Mouse (Mus musculus) lung, postnatal 0 days (tissue): ENCODE results near the gene Lonp2. TPM values are rescaled to one million over a fixed set of nuclear protein-coding genes. Genes with fewer than 3 reads are reported as not detected.

Source experiments
- ATAC-seq: fragments of 200-750 bp; cut with Nextera tagmentation; 2 replicates; pipeline ENCODE4 v1.8.0; 2017; ENCODE audit warnings: moderate library complexity
- DNase-seq: peaks from one replicate; pipeline ENCODE4 v3.0.0-alpha.2; 2016; ENCODE audit warnings: low spot score
- H3K27ac ChIP-seq: fragments of 300-500 bp; sonication (generic); 2 replicates; pipeline ENCODE4 v1.5.1; 2014; ENCODE audit warnings: antibody characterized with exemption, mild to moderate bottlenecking, low read length, mixed read lengths
- H3K27me3 ChIP-seq: fragments of 300-500 bp; sonication (generic); replicated peaks from 2 replicates; pipeline ENCODE4 v1.6.1; 2014; ENCODE audit warnings: low read length, mixed read lengths; ENCODE audit not compliant: insufficient read depth
- H3K36me3 ChIP-seq: fragments of 300-500 bp; sonication (generic); 2 replicates; pipeline ENCODE4 v1.6.1; 2014; ENCODE audit warnings: low read length, mixed read lengths; ENCODE audit not compliant: insufficient read depth
- H3K4me1 ChIP-seq: fragments of 300-500 bp; sonication (generic); 2 replicates; pipeline ENCODE4 v1.6.1; 2014; ENCODE audit warnings: antibody characterized with exemption, low read depth, low read length, mixed read lengths; ENCODE audit not compliant: insufficient read depth
- H3K4me2 ChIP-seq: fragments of 300-500 bp; sonication (generic); replicated peaks from 2 replicates; pipeline ENCODE4 v1.6.1; 2014; ENCODE audit warnings: low read depth, mild to moderate bottlenecking, low read length, moderate library complexity, mixed read lengths
- H3K4me3 ChIP-seq: fragments of 300-500 bp; sonication (generic); 2 replicates; pipeline ENCODE4 v1.5.1; 2014; ENCODE audit warnings: low read depth, low read length
- H3K9ac ChIP-seq: fragments of 300-500 bp; sonication (generic); replicated peaks from 2 replicates; pipeline ENCODE4 v1.6.1; 2014; ENCODE audit warnings: low read depth, mild to moderate bottlenecking
- H3K9me3 ChIP-seq: fragments of 300-500 bp; sonication (generic); 2 replicates; pipeline ENCODE4 v1.6.1; 2016; ENCODE audit warnings: low read length, mixed read lengths
- CTCF ChIP-seq: IDR thresholded peaks from 2 replicates; pipeline ENCODE4 v1.5.1; 2016; ENCODE audit warnings: antibody characterized with exemption, mild to moderate bottlenecking
- EP300 ChIP-seq: IDR thresholded peaks from 2 replicates; pipeline ENCODE4 v1.6.1; 2016; ENCODE audit warnings: antibody characterized with exemption, mild to moderate bottlenecking, control low read depth
- WGBS: fragments of 180-500 bp; shearing (Covaris S2); extraction: QIAGEN DNeasy Blood & Tissue Kit; methylation state at CpG from one replicate; pipeline ENCODE4 v1.1.7; 2014; 5-methylcytosine and 5-hydroxymethylcytosine counted together
- polyA plus RNA-seq: library from polyadenylated mRNA; unstranded; fragments of >200 nt; fragmentation: Nextera tagmentation; extraction: Ambion mirVana; gene quantifications from 2 replicates; pipeline ENCODE4 v1.2.1, GENCODE M21; 2015

Lonp2 gene
- polyA plus RNA-seq, 1 experiment from 2014 or later, result 37.9 TPM

DNA sequence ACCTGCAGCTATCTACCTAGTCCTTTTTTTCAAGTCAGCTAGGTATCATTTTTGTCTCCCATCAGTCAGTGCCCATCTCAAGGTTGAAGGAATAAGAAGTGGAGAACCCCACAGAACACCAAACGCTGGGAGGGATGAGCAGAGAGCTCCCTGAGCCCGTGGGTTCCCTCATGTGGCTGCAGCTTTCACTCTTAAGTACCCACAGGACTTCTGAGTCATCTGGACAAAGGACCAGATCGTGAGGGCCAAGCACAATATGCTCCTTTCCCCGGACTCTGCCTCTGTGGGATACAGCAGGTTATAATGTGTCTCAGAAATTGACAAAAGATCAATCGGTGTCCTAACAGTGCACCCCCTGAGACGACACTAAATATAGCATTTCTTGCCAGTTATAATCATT lies 103.1 kb downstream of the Lonp2 start:
- no peaks in the 10 kb centered on the region for H3K9me3 ChIP-seq
- no peak overlapping the region for H3K9ac ChIP-seq
- DNase-seq, result no peak
- H3K4me3 ChIP-seq, result no peak overlapping the region
- no peak overlapping the region for H3K4me2 ChIP-seq
- TF ChIP-seq CTCF, result no peak
- TF ChIP-seq EP300, result no peak
- no peak overlapping the region for H3K27ac ChIP-seq
- no peaks in the 10 kb centered on the region for H3K36me3 ChIP-seq
- no peak for ATAC-seq
- WGBS, result 59% methylated on average over 6 of the region's 6 CpGs
- peaks cover 12% of the 10 kb centered on the region for H3K4me1 ChIP-seq
- no peaks in the 10 kb centered on the region for H3K27me3 ChIP-seq

- H3K9me3 ChIP-seq, result no peaks in the 10 kb centered on the region
- no peak overlapping the region for H3K4me3 ChIP-seq
- ATAC-seq (peak; percentile 93), DNase-seq (peak; percentile 72)
- H3K9ac ChIP-seq, result no peak overlapping the region
- H3K36me3 ChIP-seq, result no peaks in the 10 kb centered on the region
- peaks cover 15% of the 10 kb centered on the region for H3K4me1 ChIP-seq
- H3K27ac ChIP-seq, result 0 out of 2 replicates have a peak overlapping the region, but pooled peaks have one; percentile 38
- TF ChIP-seq CTCF, result no peak
- TF ChIP-seq EP300, result no peak
- H3K4me2 ChIP-seq, result no peak overlapping the region
- WGBS, result 57% methylated on average over 19 of the region's 19 CpGs
- no peaks in the 10 kb centered on the region for H3K27me3 ChIP-seq
Measured at GRCm38 (mm10) chr8:86728224-86728950, 104.5 kb downstream of the Lonp2 start.

GRCm38 (mm10) chr8:86730303-86730702 lies 106.5 kb downstream of the Lonp2 start:
- Histone ChIP-seq H3K27ac (no peak overlapping the region), H3K4me2 (no peak overlapping the region), H3K9ac (no peak overlapping the region), H3K4me3 (no peak overlapping the region), H3K9me3 (no peaks in the 10 kb centered on the region), H3K4me1 (peaks cover 22% of the 10 kb centered on the region), H3K27me3 (no peaks in the 10 kb centered on the region), H3K36me3 (no peaks in the 10 kb centered on the region)
- 21% methylated on average over 3 of the region's 3 CpGs for WGBS
- DNase-seq (no peak), ATAC-seq (no peak)
- no peak for TF ChIP-seq EP300

GRCm38 (mm10) chr8:86730860-86731259 lies 107.0 kb downstream of the Lonp2 start:
- ATAC-seq (no peak), DNase-seq (no peak)
- Histone ChIP-seq H3K27me3 (no peaks in the 10 kb centered on the region), H3K4me3 (no peak overlapping the region), H3K4me2 (no peak overlapping the region), H3K9me3 (no peaks in the 10 kb centered on the region), H3K27ac (peak overlapping the region; percentile 44; the same call in 1 of the 2 replicates), H3K36me3 (no peaks in the 10 kb centered on the region), H3K9ac (no peak overlapping the region), H3K4me1 (peaks cover 25% of the 10 kb centered on the region)
- no peak for TF ChIP-seq EP300
- TF ChIP-seq CTCF, result no peak
- 61% methylated on average over 1 of the region's 1 CpGs for WGBS

DNA sequence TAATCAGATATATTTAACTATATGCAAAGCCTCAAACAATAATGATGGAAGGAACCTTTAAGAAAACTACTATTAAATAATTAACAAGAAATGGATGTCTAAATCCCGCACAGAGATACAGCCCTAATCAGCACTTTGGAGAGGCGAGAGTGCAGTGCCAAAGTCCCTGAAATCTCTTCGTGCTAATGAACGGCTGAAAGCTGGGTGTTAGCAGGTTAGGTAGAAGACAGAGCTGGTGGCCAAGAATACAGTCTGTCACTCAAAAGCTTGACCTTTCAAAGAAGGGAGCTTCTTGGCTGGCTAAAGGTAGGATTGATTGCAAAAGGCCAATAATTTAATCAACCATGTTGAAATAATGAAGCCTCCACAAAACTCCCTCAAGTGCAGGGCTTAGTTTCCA lies 110.3 kb downstream of the Lonp2 start:
- Histone ChIP-seq H3K27ac (no peak overlapping the region), H3K4me1 (peaks cover 22% of the 10 kb centered on the region), H3K27me3 (no peaks in the 10 kb centered on the region), H3K9me3 (no peaks in the 10 kb centered on the region), H3K9ac (no peak overlapping the region), H3K36me3 (no peaks in the 10 kb centered on the region), H3K4me2 (no peak overlapping the region), H3K4me3 (no peak overlapping the region)
- ATAC-seq (no peak), DNase-seq (no peak)
- WGBS, result 72% methylated on average over 4 of the region's 4 CpGs
- TF ChIP-seq EP300, result no peak
- TF ChIP-seq CTCF, result no peak

- Histone ChIP-seq H3K4me1 (peaks cover 22% of the 10 kb centered on the region), H3K4me2 (no peak overlapping the region), H3K27ac (no peak overlapping the region), H3K27me3 (no peaks in the 10 kb centered on the region), H3K9ac (no peak overlapping the region), H3K4me3 (no peak overlapping the region), H3K36me3 (no peaks in the 10 kb centered on the region), H3K9me3 (no peaks in the 10 kb centered on the region)
- DNase-seq (no peak), ATAC-seq (no peak)
- WGBS, result 66% methylated on average over 1 of the region's 1 CpGs
- TF ChIP-seq CTCF (no peak), EP300 (no peak)
Measured at GRCm38 (mm10) chr8:86734954-86735353, 111.1 kb downstream of the Lonp2 start.
